Mouse (Mus musculus) lung, postnatal 14 days (tissue): ENCODE measurements around the gene Lrrc39.

Source experiments
- DNase-seq: peaks from one replicate; pipeline ENCODE4 v3.0.0; 2021

Lrrc39 gene

GRCm38 (mm10) chr3:116614295-116614892 lies 51.6 kb downstream of the Lrrc39 start, which contains the start of gene Trmt13:
Gene Trmt13, minus strand, starts transcription at chr3:116614587.
- DNase-seq: peak; percentile 14

DNA sequence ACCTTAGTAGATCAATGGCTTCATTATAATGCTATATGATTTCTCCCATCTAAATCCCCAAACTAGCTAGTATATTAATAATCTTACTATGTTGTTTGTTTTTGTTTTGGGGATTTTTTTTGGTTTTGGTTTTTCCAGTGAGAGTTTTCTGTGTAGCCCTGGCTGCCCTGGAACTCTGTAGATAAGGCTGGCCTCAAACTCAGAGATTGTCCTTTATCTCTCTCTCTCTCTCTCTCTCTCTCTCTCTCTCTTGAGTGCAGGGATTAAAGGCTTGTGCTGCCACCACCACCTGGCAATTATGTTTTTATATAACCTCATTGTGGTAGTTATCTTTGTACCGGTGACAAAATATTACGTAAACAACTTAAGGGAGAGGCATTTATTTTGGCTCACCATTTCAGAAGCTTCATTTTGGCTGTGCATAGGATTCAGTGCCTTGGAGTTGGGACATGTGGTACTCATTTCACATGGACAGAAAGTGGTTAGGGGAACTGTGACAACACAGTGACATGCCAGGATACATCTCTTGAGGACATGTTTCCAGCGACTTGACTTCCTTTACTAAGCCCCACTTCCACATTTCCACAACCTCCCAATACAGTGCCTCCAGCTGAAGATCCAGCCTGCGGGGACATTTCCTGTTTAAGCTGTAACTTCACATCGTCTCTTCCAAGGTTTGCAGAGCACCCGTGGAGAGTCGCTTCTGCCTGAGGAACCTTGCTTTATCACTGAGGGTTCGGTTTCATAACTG lies 52.7 kb downstream of the Lrrc39 start:
- DNase-seq: no peak

GRCm38 (mm10) chr3:116618855-116619254 lies 56.1 kb downstream of the Lrrc39 start:
- DNase-seq: no peak

GRCm38 (mm10) chr3:116620636-116621370 lies 58.0 kb downstream of the Lrrc39 start:
- no peak for DNase-seq

DNA sequence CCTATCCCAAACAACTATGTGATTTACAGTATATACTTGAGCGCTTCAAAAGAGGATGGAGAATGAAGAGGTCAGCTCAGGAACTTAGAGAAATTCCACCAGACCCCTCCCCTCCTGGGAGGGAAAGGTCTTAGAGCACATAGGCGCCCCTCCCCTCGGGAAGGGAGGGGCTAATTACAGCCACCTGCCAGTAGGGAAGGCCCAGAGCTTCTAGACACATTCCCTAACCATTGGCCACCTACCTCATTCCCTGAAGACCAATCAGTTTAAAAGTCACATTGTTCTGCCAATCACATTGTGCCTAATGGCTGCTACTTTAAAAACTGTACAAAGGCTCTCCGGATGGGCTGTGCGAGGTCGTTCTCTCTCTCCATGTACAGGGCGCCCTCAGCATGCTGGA lies 59.9 kb downstream of the Lrrc39 start:
- no peak for DNase-seq

DNA sequence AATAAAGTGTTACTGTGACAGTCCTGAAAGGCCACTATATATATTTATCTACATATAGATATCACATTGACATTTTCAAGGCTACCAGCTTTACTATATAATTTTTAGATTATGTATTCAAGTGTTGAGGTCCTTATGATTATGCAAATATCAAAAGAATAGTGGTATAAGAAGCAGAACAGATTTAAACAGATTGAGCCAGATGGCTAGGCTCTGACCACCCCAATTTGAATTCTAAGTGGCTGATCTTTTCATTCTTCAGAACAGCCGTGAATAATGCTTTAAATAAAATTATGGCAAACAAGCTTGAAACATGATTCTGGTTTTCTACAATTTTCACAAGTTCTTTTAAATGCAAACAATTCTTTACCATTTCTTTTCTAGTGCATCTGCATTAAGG lies 68.7 kb downstream of the Lrrc39 start:
- DNase-seq: no peak
